ENCODE assay signal across 9 mouse cellular contexts in genomic region chr1:37220134-37220907, GRCm38 (mm10). TPM values are rescaled to one million over a fixed set of nuclear protein-coding genes. Genes with fewer than 3 reads are reported as not detected.
DNase-seq lines count a peak whose midpoint lies in the region; ATAC-seq lines count a peak whose summit lies in the region.
"Had no signal": no experiment of that assay in that cellular context is flagged by ENCODE, and none has a peak within 500 bp of the region (broad histone marks: within the 10 kb centered on the region; RNA-seq: fewer than 3 reads in every experiment).

No protein-coding gene starts in this region.

- H3K9me3 ChIP-seq in forebrain, embryonic 15.5 days: no peaks in the 10 kb centered on the region

- peak; percentile 59 for DNase-seq in heart, adult 11 months
- no peak for DNase-seq in heart, postnatal 36 days
- peak; percentile 94 for DNase-seq in layer of hippocampus, adult 9-11 months
- DNase-seq in neural tube, embryonic 10.5 days (ENCODE audit: extremely low spot score, low spot score): peak; percentile 42
- no peak for DNase-seq in ovary, postnatal 36 days (ENCODE audit: low spot score)
- no peak for DNase-seq in urinary bladder, postnatal 10 days (ENCODE audit: low spot score)

- ATAC-seq in forebrain, embryonic 15.5 days (replicated peaks): peak; percentile 97
- no peak for ATAC-seq in megakaryocyte progenitor cell, adult 5-6 weeks (replicated peaks; ENCODE audit: poor library complexity)

- peaks cover 5% of the 10 kb centered on the region; the same call in 1 of the 2 replicates for H3K27me3 ChIP-seq in forebrain, embryonic 15.5 days

- 26% methylated on average over 6 of the region's 6 CpGs for WGBS in forebrain, embryonic 15.5 days

- no peaks in the 10 kb centered on the region for H3K36me3 ChIP-seq in forebrain, embryonic 15.5 days

- intact Hi-C loops in heart, postnatal 36 days (cut with DNase I): no loop called here

- H3K4me1 ChIP-seq in forebrain, embryonic 15.5 days: peaks cover 23% of the 10 kb centered on the region
- H3K4me1 ChIP-seq: megakaryocyte, embryonic 14.5 days had no signal

- H3K27ac ChIP-seq in forebrain, embryonic 15.5 days (replicated peaks): peak overlapping the region; percentile 62

- H3K4me3 ChIP-seq in forebrain, embryonic 15.5 days: no peak overlapping the region
- H3K4me3 ChIP-seq: megakaryocyte, embryonic 14.5 days had no signal

- no peak overlapping the region for H3K9ac ChIP-seq in forebrain, embryonic 15.5 days (replicated peaks)

- H3K4me2 ChIP-seq in forebrain, embryonic 15.5 days (replicated peaks): peak overlapping the region; percentile 8; the same call in 1 of the 2 replicates

RNA-seq across cellular contexts. Expression of gene Cnga3, which starts 6.1 kb away (rescaled TPM):
- total RNA-seq in heart, postnatal 36 days (2021): under 1 TPM; 0.86 to 0.87 TPM
- 0.19 and 0.29 TPM in 2 replicates for polyA plus RNA-seq in forebrain, embryonic 15.5 days (2015; fragmentation: Nextera tagmentation; extraction: Ambion mirVana)
- not detected in 2 replicates for total RNA-seq in megakaryocyte progenitor cell, adult 5-6 weeks (2015)
- not detected in 2 replicates for total RNA-seq in megakaryocyte progenitor cell, adult 5-6 weeks (2017)

Comparison
In these comparisons a context has a peak if more than half of its experiments do, and no peak if none do; other contexts are left out.
1. DNase-seq: peak in heart, adult 11 months (single experiment), layer of hippocampus, adult 9-11 months (single experiment) and neural tube, embryonic 10.5 days (single experiment); none in heart, postnatal 36 days (0 of 2), ovary, postnatal 36 days (single experiment) and urinary bladder, postnatal 10 days (single experiment).